Mouse (Mus musculus) neural tube, embryonic 11.5 days (tissue): ENCODE measurements around the gene Muc1. TPM values are rescaled to one million over a fixed set of nuclear protein-coding genes. Genes with fewer than 3 reads are reported as not detected.

ENCODE experiments used
- ATAC-seq: fragments of 200-750 bp; cut with Nextera tagmentation; 2 replicates; pipeline ENCODE4 v1.8.0; 2017; ENCODE audit warnings: moderate number of reproducible peaks, mild to moderate bottlenecking, moderate TSS enrichment, moderate library complexity; ENCODE audit not compliant: insufficient read depth, low FRiP score, low TSS enrichment
- DNase-seq: peaks from one replicate; pipeline ENCODE4 v3.0.0-alpha.2; 2015; ENCODE audit warnings: low spot score
- H3K27ac ChIP-seq: fragments of 300-500 bp; sonication (generic); 2 replicates; pipeline ENCODE4 v1.5.1; 2014; ENCODE audit warnings: low read depth, mild to moderate bottlenecking, low read length
- H3K27me3 ChIP-seq: fragments of 300-500 bp; sonication (generic); 2 replicates; pipeline ENCODE4 v1.6.1; 2014; ENCODE audit warnings: mild to moderate bottlenecking, low read length, mixed read lengths; ENCODE audit not compliant: control insufficient read depth, insufficient read depth
- H3K36me3 ChIP-seq: fragments of 300-500 bp; sonication (generic); 2 replicates; pipeline ENCODE4 v1.6.1; 2014; ENCODE audit warnings: mild to moderate bottlenecking, low read length, moderate library complexity, mixed read lengths; ENCODE audit not compliant: control insufficient read depth, insufficient read depth
- H3K4me1 ChIP-seq: fragments of 300-500 bp; sonication (generic); 2 replicates; pipeline ENCODE4 v1.6.1; 2014; ENCODE audit warnings: low read length, mixed read lengths; ENCODE audit not compliant: control insufficient read depth, insufficient read depth
- H3K4me2 ChIP-seq: fragments of 300-500 bp; sonication (generic); 2 replicates; pipeline ENCODE4 v1.6.1; 2014; ENCODE audit warnings: low read depth, mild to moderate bottlenecking, moderate library complexity
- H3K4me3 ChIP-seq: fragments of 300-500 bp; sonication (generic); 2 replicates; pipeline ENCODE4 v1.5.1; 2014; ENCODE audit warnings: low read depth, low read length
- H3K9ac ChIP-seq: fragments of 300-500 bp; sonication (generic); 2 replicates; pipeline ENCODE4 v1.6.1; 2014; ENCODE audit warnings: mild to moderate bottlenecking, low read length
- H3K9me3 ChIP-seq: fragments of 300-500 bp; sonication (generic); 2 replicates; pipeline ENCODE4 v1.6.1; 2016; ENCODE audit warnings: low read length; ENCODE audit not compliant: control insufficient read depth
- WGBS: fragments of 180-500 bp; shearing (Covaris S2); extraction: QIAGEN DNeasy Blood & Tissue Kit; methylation state at CpG from one replicate; pipeline ENCODE4 v1.1.7; 2014; 5-methylcytosine and 5-hydroxymethylcytosine counted together
- microRNA counts: library from miRNA; unstranded; fragments of <30 nt; microRNA quantifications from one replicate; lab custom pipeline; 2015
- microRNA-seq: library from miRNA; unstranded; fragments of <30 nt; microRNA quantifications from one replicate; pipeline ENCODE4, GENCODE M21; 2016
- polyA plus RNA-seq: library from polyadenylated mRNA; unstranded; fragments of >200 nt; fragmentation: Nextera tagmentation; extraction: Ambion mirVana; gene quantifications from 2 replicates; pipeline ENCODE4 v1.2.1, GENCODE M21; 2014

Gene Muc1
- polyA plus RNA-seq, 1 experiment from 2014 or later: 1.8 TPM

GRCm38 (mm10) chr3:89282291-89282643, 53.4 kb downstream of the Muc1 start:
- H3K27ac ChIP-seq: no peak overlapping the region
- 31% methylated on average over 4 of the region's 4 CpGs for WGBS

More at GRCm38 (mm10) chr3:89282291-89282643, 53.4 kb downstream of the Muc1 start:
- Histone ChIP-seq H3K4me1 (peaks cover 14% of the 10 kb centered on the region), H3K27me3 (peaks cover 26% of the 10 kb centered on the region), H3K9me3 (no peaks in the 10 kb centered on the region), H3K4me3 (no peak overlapping the region), H3K4me2 (no peak overlapping the region), H3K9ac (0 out of 2 replicates have a peak overlapping the region, but pooled peaks have one; percentile 18), H3K36me3 (no peaks in the 10 kb centered on the region)
- no peak for DNase-seq
- no peak for ATAC-seq

MicroRNA genes within 50 kb of the gene (microRNA counts, 519-probe panel; counts per million panel counts)
- 4,841 counts per million, percentile 87 among the panel's probes with 10 or more counts for microRNA mmu-miR-92b (lab: Ali Mortazavi, UCI)

Small RNA genes within 50 kb of the gene (microRNA-seq; reads per million reads assigned to microRNA genes)
- gene Mir92b: 4,972 reads per million, percentile 92 among the genes with 10 or more reads in this experiment

Other genes with a start within 250 kb of the Muc1 start
- gene Rusc1, start 135.7 kb upstream of the Muc1 start, polyA plus RNA-seq: 39.2 and 48.9 TPM in 2 replicates
- gene Gm43738, start 128.0 kb upstream of the Muc1 start, polyA plus RNA-seq: 0.12 TPM in 1 of 2 replicates, not detected in the other
- gene Fdps, start 127.1 kb upstream of the Muc1 start, polyA plus RNA-seq: 384 TPM in 2 replicates
- gene Pklr, start 92.9 kb upstream of the Muc1 start, polyA plus RNA-seq: 1.5 and 2.4 TPM in 2 replicates
- gene Hcn3, start 68.9 kb upstream of the Muc1 start, polyA plus RNA-seq: 5.2 and 7.5 TPM in 2 replicates
- gene Clk2, start 64.3 kb upstream of the Muc1 start, polyA plus RNA-seq: 26.5 and 32.3 TPM in 2 replicates
- gene Scamp3, start 51.6 kb upstream of the Muc1 start, polyA plus RNA-seq: 91.2 and 92.8 TPM in 2 replicates
- gene Fam189b, start 45.9 kb upstream of the Muc1 start, polyA plus RNA-seq: 32.5 and 36.9 TPM in 2 replicates
- gene Gba, start 26.1 kb upstream of the Muc1 start, polyA plus RNA-seq: 44.4 and 46.5 TPM in 2 replicates
- 26.3 and 26.6 TPM in 2 replicates for gene Thbs3, start 13.9 kb upstream of the Muc1 start, polyA plus RNA-seq
- gene Mtx1, start 2.0 kb upstream of the Muc1 start, polyA plus RNA-seq: 181 and 202 TPM in 2 replicates
- 237 and 255 TPM in 2 replicates for gene Krtcap2, start 16.9 kb downstream of the Muc1 start, polyA plus RNA-seq
- 11.6 and 12.8 TPM in 2 replicates for gene Trim46, start 17.3 kb downstream of the Muc1 start, polyA plus RNA-seq
- 86.1 and 88.5 TPM in 2 replicates for gene Dpm3, start 30.3 kb downstream of the Muc1 start, polyA plus RNA-seq
- 33.8 and 37.6 TPM in 2 replicates for gene Slc50a1, start 41.5 kb downstream of the Muc1 start, polyA plus RNA-seq
- gene Efna1, start 52.1 kb downstream of the Muc1 start, polyA plus RNA-seq: 13.7 and 15.9 TPM in 2 replicates
- 32.7 and 36.5 TPM in 2 replicates for gene Efna3, start 93.9 kb downstream of the Muc1 start, polyA plus RNA-seq
- 20.5 and 21.6 TPM in 2 replicates for gene Efna4, start 109.0 kb downstream of the Muc1 start, polyA plus RNA-seq
- gene Adam15, start 120.9 kb downstream of the Muc1 start, polyA plus RNA-seq: 16.3 and 18.3 TPM in 2 replicates
- 0.20 TPM in 1 of 2 replicates, not detected in the other for gene Dcst2, start 132.9 kb downstream of the Muc1 start, polyA plus RNA-seq
- 0.31 and 0.41 TPM in 2 replicates for gene Dcst1, start 136.2 kb downstream of the Muc1 start, polyA plus RNA-seq
- gene Zbtb7b, start 165.7 kb downstream of the Muc1 start, polyA plus RNA-seq: 0.25 and 0.54 TPM in 2 replicates
- 0.13 and 0.73 TPM in 2 replicates for gene Lenep, start 173.7 kb downstream of the Muc1 start, polyA plus RNA-seq
- 29.4 and 30.9 TPM in 2 replicates for gene Flad1, start 182.8 kb downstream of the Muc1 start, polyA plus RNA-seq
- gene Cks1b, start 189.3 kb downstream of the Muc1 start, polyA plus RNA-seq: 432 and 463 TPM in 2 replicates
- gene Shc1, start 189.4 kb downstream of the Muc1 start, polyA plus RNA-seq: 43.9 and 48.0 TPM in 2 replicates
- gene Pygo2, start 201.2 kb downstream of the Muc1 start, polyA plus RNA-seq: 55.7 and 59.8 TPM in 2 replicates
- gene Pbxip1, start 207.6 kb downstream of the Muc1 start, polyA plus RNA-seq: 8.6 and 9.1 TPM in 2 replicates
- 71.8 and 74.5 TPM in 2 replicates for gene Pmvk, start 225.5 kb downstream of the Muc1 start, polyA plus RNA-seq